Mouse (Mus musculus): ENCODE results near the gene Tnip1.

DNA sequence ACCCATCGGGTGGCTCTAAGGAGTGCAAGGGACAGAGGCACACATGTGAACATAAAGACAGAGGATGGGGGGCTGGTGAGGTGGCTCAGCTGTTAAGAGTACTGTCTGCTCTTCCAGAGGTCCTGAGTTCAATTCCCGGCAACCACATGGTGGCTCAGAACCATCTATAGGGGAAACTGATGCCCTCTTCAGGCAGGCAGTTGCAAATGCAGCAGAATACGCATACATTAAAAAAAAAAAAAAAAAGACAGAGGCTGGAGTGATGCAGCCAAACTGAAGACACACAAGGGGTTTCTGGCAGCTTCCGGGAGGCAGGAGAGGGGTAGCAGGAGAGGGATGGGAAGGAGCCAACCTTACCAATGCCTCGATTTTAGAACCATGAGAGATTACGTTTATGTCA lies 19.8 kb upstream of the Tnip1 start:
- no peak for TF ChIP-seq POLR2A (IDR thresholded peaks at IDR 0.05; ENCODE audit: extremely low read depth, insufficient read depth, low read length)
- TF ChIP-seq CTCF (IDR thresholded peaks at IDR 0.05; ENCODE audit: low read depth, low read length) = no peak

Measured in liver, adult 2 months (tissue).